Mouse (Mus musculus) MEL (cell line): ENCODE results near the gene Gpr27. TPM values are rescaled to one million over a fixed set of nuclear protein-coding genes. Genes with fewer than 3 reads are reported as not detected.

Source experiments
- DNase-seq: peaks from one replicate; pipeline ENCODE4 v3.0.0; 2011; ENCODE audit warnings: low read depth, low spot score
- H3K27ac ChIP-seq: 2 replicates; pipeline ENCODE4 v1.5.1; 2012; ENCODE audit warnings: low read depth, mild to moderate bottlenecking, control low read depth, low read length, moderate library complexity; ENCODE audit not compliant: control insufficient read depth
- H3K27me3 ChIP-seq, 2 experiments: fragments of 150-350 bp in 1 of 2; sonication (generic) in 1 of 2; 2 replicates each; pipeline ENCODE4 v1.6.1; 2012; ENCODE audit warnings: low read length in 2 of 2, mild to moderate bottlenecking in 2 of 2, improper control_type of control experiment in 1 of 2, moderate library complexity in 1 of 2; ENCODE audit not compliant: insufficient read depth in 2 of 2, control insufficient read depth in 1 of 2
- H3K36me3 ChIP-seq, 2 experiments: 2 replicates each; pipeline ENCODE4 v1.6.1; 2012 to 2014; ENCODE audit warnings: low read length in 2 of 2, improper control_type of control experiment in 1 of 2, inconsistent platforms in 1 of 2, mild to moderate bottlenecking in 1 of 2; ENCODE audit not compliant: insufficient read depth in 2 of 2, control insufficient read depth in 1 of 2
- H3K4me1 ChIP-seq, 2 experiments: fragments of 150-350 bp in 1 of 2; sonication (generic) in 1 of 2; 2 replicates each; pipeline ENCODE4 v1.6.1; 2012; ENCODE audit warnings: low read length in 2 of 2, improper control_type of control experiment in 1 of 2, mild to moderate bottlenecking in 1 of 2; ENCODE audit not compliant: insufficient read depth in 2 of 2, control insufficient read depth in 1 of 2
- H3K4me3 ChIP-seq, 2 experiments: fragments of 150-350 bp in 1 of 2; sonication (generic) in 1 of 2; 2 replicates each; pipeline ENCODE4 v1.5.1; 2012; ENCODE audit warnings: low read depth in 2 of 2, low read length in 2 of 2, mild to moderate bottlenecking in 2 of 2, moderate library complexity in 2 of 2, control low read depth in 1 of 2, improper control_type of control experiment in 1 of 2; ENCODE audit not compliant: control insufficient read depth in 1 of 2, insufficient read depth in 1 of 2
- H3K79me2 ChIP-seq: 2 replicates; pipeline ENCODE4 v1.6.1; 2012; ENCODE audit warnings: mild to moderate bottlenecking, low read length, moderate library complexity; ENCODE audit not compliant: control insufficient read depth, poor library complexity, insufficient read depth
- H3K9ac ChIP-seq: 2 replicates; pipeline ENCODE4 v1.6.1; 2012; ENCODE audit warnings: low read depth, mild to moderate bottlenecking, control low read depth, low read length, moderate library complexity; ENCODE audit not compliant: control insufficient read depth, poor library complexity, severe bottlenecking
- H3K9me3 ChIP-seq: fragments of 150-350 bp; sonication (generic); replicated peaks from 2 replicates; pipeline ENCODE4 v1.6.1; 2012; ENCODE audit warnings: mild to moderate bottlenecking, low read length, improper control_type of control experiment, moderate library complexity; ENCODE audit not compliant: insufficient read depth
- CHD1 ChIP-seq: IDR thresholded peaks from 2 replicates; pipeline ENCODE4 v1.6.1; 2012; ENCODE audit warnings: low read depth, mild to moderate bottlenecking, inconsistent platforms, low read length, improper control_type of control experiment
- CTCF ChIP-seq, 3 experiments: IDR thresholded peaks in 2 of 3; conservative IDR thresholded peaks in 1 of 3; 2 replicates each; pipeline ENCODE4 v1.5.1; 2011 to 2012; ENCODE audit warnings: low read length in 3 of 3, low read depth in 2 of 3, mild to moderate bottlenecking in 2 of 3, improper control_type of control experiment in 1 of 3, inconsistent platforms in 1 of 3, mixed read lengths in 1 of 3, moderate library complexity in 1 of 3; ENCODE audit not compliant: control insufficient read depth in 1 of 3, insufficient read depth in 1 of 3, poor library complexity in 1 of 3, severe bottlenecking in 1 of 3
- E2F4 ChIP-seq: IDR thresholded peaks from 2 replicates; pipeline ENCODE4 v1.6.1; 2011; ENCODE audit warnings: low read depth, low read length, improper control_type of control experiment, borderline replicate concordance
- ELF1 ChIP-seq: IDR thresholded peaks from 2 replicates; pipeline ENCODE4 v1.6.1; 2014; ENCODE audit warnings: low read depth, mild to moderate bottlenecking, inconsistent platforms, low read length, improper control_type of control experiment, moderate library complexity
- EP300 ChIP-seq, 2 experiments: IDR thresholded peaks; 2 replicates each; pipeline ENCODE4 v1.6.1; 2011; ENCODE audit warnings: improper control_type of control experiment in 2 of 2, low read length in 2 of 2, low read depth in 1 of 2, mild to moderate bottlenecking in 1 of 2
- HCFC1 ChIP-seq: IDR thresholded peaks from 2 replicates; pipeline ENCODE4 v1.6.1; 2012; ENCODE audit warnings: low read depth, mild to moderate bottlenecking, inconsistent platforms, low read length, improper control_type of control experiment, moderate library complexity
- JUND ChIP-seq: IDR thresholded peaks from 2 replicates; pipeline ENCODE4 v1.6.1; 2011; ENCODE audit warnings: low read depth, mild to moderate bottlenecking, improper control_type of control experiment, low read length
- KAT2A ChIP-seq: conservative IDR thresholded peaks from 2 replicates; pipeline ENCODE4 v1.6.1; 2012; ENCODE audit warnings: low read depth, low read length, improper control_type of control experiment, inconsistent platforms
- MAZ ChIP-seq: IDR thresholded peaks from 2 replicates; pipeline ENCODE4 v1.6.1; 2012; ENCODE audit warnings: low read depth, mild to moderate bottlenecking, inconsistent platforms, low read length, improper control_type of control experiment
- MEF2A ChIP-seq: IDR thresholded peaks from 2 replicates; pipeline ENCODE4 v1.6.1; 2014; ENCODE audit warnings: low read depth, mild to moderate bottlenecking, inconsistent platforms, low read length, improper control_type of control experiment; ENCODE audit not compliant: poor library complexity, insufficient replicate concordance, severe bottlenecking; ENCODE audit errors: extremely low read depth
- MXI1 ChIP-seq: IDR thresholded peaks from 2 replicates; pipeline ENCODE4 v1.6.1; 2011; ENCODE audit warnings: mild to moderate bottlenecking, low read depth, low read length, improper control_type of control experiment
- NELFE ChIP-seq: IDR thresholded peaks from 2 replicates; pipeline ENCODE4 v1.6.1; 2011; ENCODE audit warnings: low read depth, low read length, improper control_type of control experiment
- NRF1 ChIP-seq: IDR thresholded peaks from 2 replicates; pipeline ENCODE4 v1.6.1; 2014; ENCODE audit warnings: low read depth, mild to moderate bottlenecking, inconsistent platforms, low read length, improper control_type of control experiment, moderate library complexity; ENCODE audit not compliant: poor library complexity, insufficient read depth, severe bottlenecking
- POLR2AphosphoS2 ChIP-seq: IDR thresholded peaks from 2 replicates; pipeline ENCODE4 v1.6.1; 2011; ENCODE audit warnings: low read length, improper control_type of control experiment
- RCOR1 ChIP-seq: IDR thresholded peaks from 2 replicates; pipeline ENCODE4 v1.6.1; 2012; ENCODE audit warnings: low read depth, mild to moderate bottlenecking, inconsistent platforms, low read length, improper control_type of control experiment
- SIN3A ChIP-seq: IDR thresholded peaks from 2 replicates; pipeline ENCODE4 v1.6.1; 2012; ENCODE audit warnings: low read length, improper control_type of control experiment, inconsistent platforms
- TCF12 ChIP-seq: IDR thresholded peaks from 2 replicates; pipeline ENCODE4 v1.6.1; 2014; ENCODE audit warnings: low read depth, mild to moderate bottlenecking, inconsistent platforms, low read length, improper control_type of control experiment, moderate library complexity
- USF2 ChIP-seq, 2 experiments: IDR thresholded peaks; 2 replicates each; pipeline ENCODE4 v1.6.1; 2011 to 2012; ENCODE audit warnings: improper control_type of control experiment in 2 of 2, low read length in 2 of 2, borderline replicate concordance in 1 of 2, inconsistent platforms in 1 of 2, low read depth in 1 of 2, mild to moderate bottlenecking in 1 of 2; ENCODE audit not compliant: insufficient read depth in 1 of 2
- polyA plus RNA-seq, 2 experiments: library from polyadenylated mRNA; stranded (reverse) in 1 of 2; unstranded in 1 of 2; fragments of >175 nt in 1 of 2; fragments of >200 nt in 1 of 2; gene quantifications; 2 replicates each; pipeline versions ENCODE4 v1.2.1 to v1.2.4; 2012; ENCODE audit warnings: low replicate concordance in 2 of 2, low read depth in 1 of 2; ENCODE audit not compliant: insufficient read length in 2 of 2, insufficient read depth in 1 of 2, missing spikeins in 1 of 2
- total RNA-seq: library from RNA; depleted of rRNA; stranded (reverse); fragments of 300-350 nt; gene quantifications from 2 replicates; pipeline ENCODE4 v1.2.3, GENCODE M21; 2012; rRNA removed

Gpr27 gene
- total RNA-seq = not detected in 2 replicates
- polyA plus RNA-seq = not detected

DNA sequence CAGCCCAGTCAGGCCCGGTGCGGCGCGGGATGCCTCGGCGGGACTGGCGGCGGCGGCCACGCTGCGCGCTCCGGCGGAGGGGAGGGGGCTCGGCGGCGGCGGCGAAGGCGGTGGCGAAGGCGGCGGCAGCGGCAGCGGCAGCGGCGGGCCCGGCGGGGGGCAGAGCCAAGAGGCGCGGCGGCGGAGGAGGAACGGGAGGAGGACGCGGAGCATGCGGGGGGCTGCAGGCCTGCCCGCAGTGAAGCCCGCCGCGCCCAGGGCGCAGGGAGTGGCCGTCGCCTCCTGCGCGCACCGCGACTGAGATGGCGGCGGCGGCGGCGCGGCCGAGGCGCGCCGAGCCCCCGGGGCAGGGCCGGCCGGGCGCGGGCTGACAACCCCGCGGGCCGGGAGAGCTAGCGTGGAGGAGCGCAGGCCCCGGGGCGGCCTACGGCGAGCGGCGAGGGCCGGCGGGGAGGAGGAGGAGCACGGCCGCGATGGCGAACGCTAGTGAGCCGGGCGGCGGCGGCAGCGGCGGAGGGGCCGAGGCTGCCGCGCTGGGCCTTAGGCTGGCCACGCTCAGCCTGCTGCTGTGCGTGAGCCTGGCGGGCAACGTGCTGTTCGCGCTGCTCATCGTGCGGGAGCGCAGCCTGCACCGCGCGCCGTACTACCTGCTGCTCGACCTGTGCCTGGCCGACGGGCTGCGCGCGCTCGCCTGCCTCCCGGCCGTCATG, at the start of gene Gpr27:
Gpr27 (plus strand) TSS at position 474 of the 710 bp plus-strand sequence.
- H3K9me3 ChIP-seq = no peaks in the 10 kb centered on the region
- DNase-seq = no peak

DNA sequence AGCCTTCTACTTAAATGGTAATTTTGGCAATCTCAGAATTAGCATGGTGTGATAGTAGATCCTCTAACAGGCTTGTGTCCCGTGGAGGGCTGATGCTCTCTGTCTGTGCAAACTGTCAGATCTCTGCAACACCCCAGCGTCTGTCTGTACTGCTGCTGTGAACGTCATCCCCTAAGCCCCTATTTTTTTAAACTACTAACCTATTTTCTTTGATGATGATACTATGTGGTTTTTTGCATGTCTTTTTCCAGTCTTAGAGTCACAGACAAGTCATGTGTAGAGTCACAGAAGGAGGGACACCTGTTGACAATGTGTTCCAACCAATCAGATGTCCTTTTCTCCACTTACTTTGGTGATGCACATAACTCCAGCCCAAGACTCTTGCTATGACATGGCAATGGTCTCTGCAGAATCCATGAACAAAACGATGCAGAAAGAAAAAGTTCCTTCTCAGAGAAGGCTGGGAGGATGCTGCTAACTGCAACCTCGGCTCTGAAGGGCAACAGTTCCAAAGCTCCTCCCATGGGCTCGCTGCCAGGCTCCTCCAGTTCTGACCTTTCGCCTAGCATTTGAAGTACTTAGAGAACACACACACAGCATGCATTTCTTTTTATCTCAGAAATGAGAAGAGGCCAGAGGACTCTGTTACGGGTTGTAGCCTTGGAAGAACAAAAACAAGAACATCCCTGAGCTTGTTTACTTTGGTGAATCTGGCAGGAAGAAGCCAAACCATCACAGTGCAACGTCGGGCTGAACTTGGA, 48.9 kb upstream of the Gpr27 start:
- DNase-seq = no peak
- Histone ChIP-seq H3K36me3 (no peaks in the 10 kb centered on the region), H3K79me2 (no peaks in the 10 kb centered on the region), H3K9me3 (no peaks in the 10 kb centered on the region), H3K27ac (no peak overlapping the region), H3K27me3 (no peaks in the 10 kb centered on the region), H3K9ac (no peak overlapping the region), H3K4me1 (no peaks in the 10 kb centered on the region), H3K4me3 (no peak overlapping the region)
- no peak for TF ChIP-seq E2F4
- TF ChIP-seq HCFC1 = no peak
- no peak for TF ChIP-seq SIN3A
- no peak for TF ChIP-seq CTCF (IDR thresholded peaks at IDR 0.05 in 2 of 3, conservative IDR thresholded peaks at IDR 0.05 in 1 of 3; ENCODE audit: control insufficient read depth in 1 of 3, insufficient read depth in 1 of 3, low read depth in 2 of 3, low read length in 3 of 3, poor library complexity in 1 of 3, severe bottlenecking in 1 of 3)
- no peak for TF ChIP-seq TCF12
- no peak for TF ChIP-seq POLR2AphosphoS2
- TF ChIP-seq NRF1 = no peak
- no peak for TF ChIP-seq KAT2A
- TF ChIP-seq CHD1 = no peak
- TF ChIP-seq RCOR1 = no peak
- TF ChIP-seq JUND = no peak
- TF ChIP-seq ELF1 = no peak
- TF ChIP-seq MAZ = no peak
- TF ChIP-seq NELFE = no peak
- no peak for TF ChIP-seq EP300 (IDR thresholded peaks at IDR 0.05; ENCODE audit: low read depth in 1 of 2, low read length in 2 of 2)
- TF ChIP-seq MXI1 = no peak
- no peak for TF ChIP-seq MEF2A

More for the DNA sequence above, at the start of gene Gpr27:
- H3K27me3 ChIP-seq = no peaks in the 10 kb centered on the region
- TF ChIP-seq MAZ = no peak
- TF ChIP-seq USF2 (IDR thresholded peaks at IDR 0.05; ENCODE audit: borderline replicate concordance in 1 of 2, insufficient read depth in 1 of 2, low read depth in 1 of 2, low read length in 2 of 2) = no peak
- TF ChIP-seq NELFE = no peak
- H3K36me3 ChIP-seq = no peaks in the 10 kb centered on the region
- H3K9ac ChIP-seq = no peak within 1 kb of the TSS
- H3K4me3 ChIP-seq = no peak within 1 kb of the TSS
- no peaks in the 10 kb centered on the region for H3K4me1 ChIP-seq
- H3K27ac ChIP-seq = no peak within 1 kb of the TSS
- H3K79me2 ChIP-seq = no peaks in the 10 kb centered on the region
